Mouse (Mus musculus): ENCODE measurements around the gene Lhfpl2. TPM values are rescaled to one million over a fixed set of nuclear protein-coding genes. Genes with fewer than 3 reads are reported as not detected.
A peak's percentile ranks its signal among the peaks of the same experiment; 100 is the strongest.

Lhfpl2 gene
- polyA plus RNA-seq, 1 experiment from 2014 or later = 10.2 TPM

- TF ChIP-seq CTCF (IDR thresholded peaks at IDR 0.05; ENCODE audit: low read depth) = no peak
- H3K9ac ChIP-seq (ENCODE audit: low read depth, low read length) = no peak overlapping the region
- no peak for ATAC-seq
- H3K4me3 ChIP-seq (ENCODE audit: low read depth, low read length) = no peak overlapping the region
- 93% methylated on average over 4 of the region's 4 CpGs for WGBS
- H3K27ac ChIP-seq (ENCODE audit: low read depth, low read length) = no peak overlapping the region
- no peak overlapping the region for H3K4me2 ChIP-seq (replicated peaks; ENCODE audit: low read depth)
- 0 out of 2 replicates have a peak, but pooled peaks cover 13% of the 10 kb centered on the region for H3K4me1 ChIP-seq (replicated peaks; ENCODE audit: control insufficient read depth, insufficient read depth, low read length)
- no peaks in the 10 kb centered on the region for H3K27me3 ChIP-seq (replicated peaks; ENCODE audit: control insufficient read depth, insufficient read depth, low read length)
- H3K36me3 ChIP-seq (ENCODE audit: control insufficient read depth, insufficient read depth) = no peaks in the 10 kb centered on the region
- H3K9me3 ChIP-seq (ENCODE audit: control insufficient read depth) = no peaks in the 10 kb centered on the region
Measured at GRCm38 (mm10) chr13:94059373-94059772, 1.8 kb downstream of the Lhfpl2 start.

GRCm38 (mm10) chr13:94059778-94060177 is 2.2 kb downstream of the Lhfpl2 start:
- Histone ChIP-seq H3K36me3 (ENCODE audit: control insufficient read depth, insufficient read depth) (no peaks in the 10 kb centered on the region), H3K9me3 (ENCODE audit: control insufficient read depth) (no peaks in the 10 kb centered on the region), H3K9ac (ENCODE audit: low read depth, low read length) (no peak overlapping the region), H3K4me2 (replicated peaks; ENCODE audit: low read depth) (no peak overlapping the region), H3K27me3 (replicated peaks; ENCODE audit: control insufficient read depth, insufficient read depth, low read length) (no peaks in the 10 kb centered on the region), H3K4me1 (replicated peaks; ENCODE audit: control insufficient read depth, insufficient read depth, low read length) (peaks cover 14% of the 10 kb centered on the region; the same call in 1 of the 2 replicates), H3K4me3 (ENCODE audit: low read depth, low read length) (no peak overlapping the region), H3K27ac (ENCODE audit: low read depth, low read length) (no peak overlapping the region)
- no peak for ATAC-seq
- peak; percentile 67 for TF ChIP-seq CTCF (IDR thresholded peaks at IDR 0.05; ENCODE audit: low read depth)
- 90% methylated on average over 6 of the region's 6 CpGs for WGBS

GRCm38 (mm10) chr13:94060461-94060860 is 2.9 kb downstream of the Lhfpl2 start:
- TF ChIP-seq CTCF (IDR thresholded peaks at IDR 0.05; ENCODE audit: low read depth) = no peak
- Histone ChIP-seq H3K27me3 (replicated peaks; ENCODE audit: control insufficient read depth, insufficient read depth, low read length) (no peaks in the 10 kb centered on the region), H3K36me3 (ENCODE audit: control insufficient read depth, insufficient read depth) (no peaks in the 10 kb centered on the region), H3K4me1 (replicated peaks; ENCODE audit: control insufficient read depth, insufficient read depth, low read length) (peaks cover 16% of the 10 kb centered on the region; the same call in 1 of the 2 replicates), H3K4me2 (replicated peaks; ENCODE audit: low read depth) (no peak overlapping the region), H3K27ac (ENCODE audit: low read depth, low read length) (no peak overlapping the region), H3K4me3 (ENCODE audit: low read depth, low read length) (no peak overlapping the region), H3K9ac (ENCODE audit: low read depth, low read length) (no peak overlapping the region), H3K9me3 (ENCODE audit: control insufficient read depth) (no peaks in the 10 kb centered on the region)
- no peak for ATAC-seq
- 87% methylated on average over 3 of the region's 3 CpGs for whole genome bisulfite sequencing

GRCm38 (mm10) chr13:94061256-94061877 is 3.8 kb downstream of the Lhfpl2 start:
- Histone ChIP-seq H3K4me1 (replicated peaks; ENCODE audit: control insufficient read depth, insufficient read depth, low read length) (peaks cover 16% of the 10 kb centered on the region; the same call in 1 of the 2 replicates), H3K9ac (ENCODE audit: low read depth, low read length) (no peak overlapping the region), H3K4me2 (replicated peaks; ENCODE audit: low read depth) (no peak overlapping the region), H3K9me3 (ENCODE audit: control insufficient read depth) (no peaks in the 10 kb centered on the region), H3K27ac (ENCODE audit: low read depth, low read length) (no peak overlapping the region), H3K4me3 (ENCODE audit: low read depth, low read length) (no peak overlapping the region), H3K27me3 (replicated peaks; ENCODE audit: control insufficient read depth, insufficient read depth, low read length) (no peaks in the 10 kb centered on the region), H3K36me3 (ENCODE audit: control insufficient read depth, insufficient read depth) (no peaks in the 10 kb centered on the region)
- 70% methylated on average over 9 of the region's 9 CpGs for WGBS
- no peak for ATAC-seq
- TF ChIP-seq CTCF (IDR thresholded peaks at IDR 0.05; ENCODE audit: low read depth) = no peak

- Histone ChIP-seq H3K9me3 (ENCODE audit: control insufficient read depth) (no peaks in the 10 kb centered on the region), H3K4me3 (ENCODE audit: low read depth, low read length) (peak overlapping the region; percentile 2; the same call in 1 of the 2 replicates), H3K4me1 (replicated peaks; ENCODE audit: control insufficient read depth, insufficient read depth, low read length) (peaks cover 16% of the 10 kb centered on the region; the same call in 1 of the 2 replicates), H3K27ac (ENCODE audit: low read depth, low read length) (no peak overlapping the region), H3K9ac (ENCODE audit: low read depth, low read length) (no peak overlapping the region), H3K27me3 (replicated peaks; ENCODE audit: control insufficient read depth, insufficient read depth, low read length) (no peaks in the 10 kb centered on the region), H3K36me3 (ENCODE audit: control insufficient read depth, insufficient read depth) (no peaks in the 10 kb centered on the region), H3K4me2 (replicated peaks; ENCODE audit: low read depth) (peak overlapping the region; percentile 53)
- 13% methylated on average over 21 of the region's 21 CpGs for WGBS
- ATAC-seq = peak; percentile 48
- TF ChIP-seq CTCF (IDR thresholded peaks at IDR 0.05; ENCODE audit: low read depth) = no peak
Measured at GRCm38 (mm10) chr13:94062349-94063111, 4.9 kb downstream of the Lhfpl2 start.

- Histone ChIP-seq H3K4me2 (replicated peaks; ENCODE audit: low read depth) (peak overlapping the region; percentile 53), H3K27me3 (replicated peaks; ENCODE audit: control insufficient read depth, insufficient read depth, low read length) (no peaks in the 10 kb centered on the region), H3K27ac (ENCODE audit: low read depth, low read length) (no peak overlapping the region), H3K4me3 (ENCODE audit: low read depth, low read length) (no peak overlapping the region), H3K36me3 (ENCODE audit: control insufficient read depth, insufficient read depth) (no peaks in the 10 kb centered on the region), H3K9ac (ENCODE audit: low read depth, low read length) (no peak overlapping the region), H3K9me3 (ENCODE audit: control insufficient read depth) (no peaks in the 10 kb centered on the region), H3K4me1 (replicated peaks; ENCODE audit: control insufficient read depth, insufficient read depth, low read length) (peaks cover 16% of the 10 kb centered on the region; the same call in 1 of the 2 replicates)
- peak; percentile 58 for TF ChIP-seq CTCF (IDR thresholded peaks at IDR 0.05; ENCODE audit: low read depth)
- ATAC-seq = peak; percentile 42; the same call in 1 of the 2 replicates
- WGBS = 58% methylated on average over 8 of the region's 8 CpGs
Measured at GRCm38 (mm10) chr13:94063156-94063555, 5.6 kb downstream of the Lhfpl2 start.

All from intestine, postnatal 0 days (tissue).